Mouse (Mus musculus): ENCODE measurements around the gene Zfp113.
"Not testable (repeated sequence)": the region's sequence is repeated elsewhere in the genome, so short reads cannot be mapped to it uniquely, and the experiment has no call there.

Gene Zfp113

DNA sequence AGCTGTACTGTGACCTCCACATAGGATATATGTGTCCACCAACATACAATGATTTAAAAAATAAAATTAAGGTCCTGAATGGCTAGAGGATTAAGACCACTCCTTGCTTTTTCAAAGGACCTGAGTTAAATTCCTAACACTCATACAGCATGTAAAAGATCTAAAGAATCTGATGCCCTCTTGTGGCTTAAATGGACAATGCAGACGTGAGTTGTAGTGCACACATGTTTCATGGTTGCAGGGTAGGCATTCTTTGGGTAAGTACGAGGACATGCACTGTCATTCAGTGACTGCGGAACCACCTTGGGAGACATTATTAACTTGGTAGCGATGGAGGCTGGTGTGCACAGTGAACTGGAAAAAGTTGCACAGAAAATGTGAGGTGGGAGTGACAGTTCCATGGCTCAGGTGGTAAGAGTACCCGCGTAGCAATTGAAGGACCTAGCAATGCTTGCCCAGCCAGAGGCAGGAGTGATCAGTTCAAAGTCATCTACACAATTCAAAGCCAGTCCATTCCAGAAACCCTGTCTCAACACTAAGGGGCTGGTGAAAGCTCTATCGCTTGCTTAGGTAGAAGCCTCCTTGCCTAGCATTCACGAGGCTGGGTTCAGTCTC is 17.5 kb downstream of the Zfp113 start:
- peak; percentile 79 for DNase-seq (ENCODE audit: low read depth, low spot score)

DNA sequence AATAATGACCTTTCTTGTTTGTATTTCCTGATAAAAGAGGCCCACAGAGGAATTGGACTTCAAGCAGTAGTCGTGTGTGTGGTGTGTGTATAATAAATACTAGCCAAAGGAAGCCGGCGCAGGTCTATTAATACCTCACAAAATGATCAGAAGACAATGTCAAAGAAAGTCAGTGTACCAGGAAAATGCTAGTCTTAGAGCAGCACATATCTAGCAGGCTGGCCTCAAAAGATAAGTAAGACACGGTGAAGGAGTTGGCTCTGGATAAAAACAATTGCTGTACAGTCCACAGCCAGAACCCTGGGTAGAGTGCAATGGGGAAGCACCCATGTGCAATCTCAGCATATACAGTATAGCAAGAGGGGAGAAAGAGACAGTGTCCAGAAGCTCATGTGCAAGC is 18.3 kb downstream of the Zfp113 start:
- DNase-seq (ENCODE audit: low read depth, low spot score): no peak

GRCm38 (mm10) chr5:138132425-138133064 is 23.0 kb downstream of the Zfp113 start:
- no peak for DNase-seq (ENCODE audit: low read depth, low spot score)

- no peak for DNase-seq (ENCODE audit: low read depth, low spot score)
Measured at GRCm38 (mm10) chr5:138118041-138118440, 37.5 kb downstream of the Zfp113 start.

GRCm38 (mm10) chr5:138117199-138118015 is 38.1 kb downstream of the Zfp113 start:
- peak; percentile 56 for DNase-seq (ENCODE audit: low read depth, low spot score)

- DNase-seq (ENCODE audit: low read depth, low spot score): peak; percentile 97
Measured at GRCm38 (mm10) chr5:138116255-138117198, 39.0 kb downstream of the Zfp113 start, which contains the start of gene Zscan21. Gene Zscan21 (plus strand): TSS chr5:138116903.

DNA sequence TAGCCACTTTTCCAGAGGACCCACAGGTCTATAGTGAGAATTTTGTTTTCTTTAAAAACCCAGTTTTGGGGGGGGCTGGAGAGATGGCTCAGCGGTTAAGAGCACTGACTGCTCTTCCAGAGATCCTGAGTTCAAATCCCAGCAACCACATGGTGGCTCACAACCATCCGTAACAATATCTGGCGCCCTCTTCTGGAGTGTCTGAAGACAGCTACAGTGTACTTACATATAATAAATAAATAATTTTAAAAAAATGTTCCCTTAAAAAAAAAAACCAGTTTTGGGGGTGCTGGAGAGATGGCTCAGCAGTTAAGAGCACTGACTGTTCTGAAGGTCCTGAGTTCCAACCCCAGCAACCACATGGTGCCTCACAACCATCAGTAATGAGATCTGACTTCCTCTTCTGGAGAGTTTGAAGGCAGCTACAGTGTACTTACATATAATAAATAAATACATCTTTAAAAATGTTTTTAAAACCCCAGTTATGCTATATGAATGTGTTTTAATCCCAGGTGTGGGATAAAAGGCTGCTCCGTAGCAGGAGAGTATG is 45.6 kb downstream of the Zfp113 start:
- not testable (repeated sequence) for DNase-seq (ENCODE audit: low read depth, low spot score)

GRCm38 (mm10) chr5:138107130-138107529 is 48.4 kb downstream of the Zfp113 start:
- DNase-seq (ENCODE audit: low read depth, low spot score): no peak

GRCm38 (mm10) chr5:138104976-138105375 is 50.6 kb downstream of the Zfp113 start:
- no peak for DNase-seq (ENCODE audit: low read depth, low spot score)

GRCm38 (mm10) chr5:138094474-138094873 is 61.1 kb downstream of the Zfp113 start:
- no peak for DNase-seq (ENCODE audit: low read depth, low spot score)

GRCm38 (mm10) chr5:138092771-138093170 is 62.8 kb downstream of the Zfp113 start:
- DNase-seq (ENCODE audit: low read depth, low spot score): no peak

- DNase-seq (ENCODE audit: low read depth, low spot score): peak; percentile 68
Measured at GRCm38 (mm10) chr5:138090737-138091136, 64.8 kb downstream of the Zfp113 start.

DNA sequence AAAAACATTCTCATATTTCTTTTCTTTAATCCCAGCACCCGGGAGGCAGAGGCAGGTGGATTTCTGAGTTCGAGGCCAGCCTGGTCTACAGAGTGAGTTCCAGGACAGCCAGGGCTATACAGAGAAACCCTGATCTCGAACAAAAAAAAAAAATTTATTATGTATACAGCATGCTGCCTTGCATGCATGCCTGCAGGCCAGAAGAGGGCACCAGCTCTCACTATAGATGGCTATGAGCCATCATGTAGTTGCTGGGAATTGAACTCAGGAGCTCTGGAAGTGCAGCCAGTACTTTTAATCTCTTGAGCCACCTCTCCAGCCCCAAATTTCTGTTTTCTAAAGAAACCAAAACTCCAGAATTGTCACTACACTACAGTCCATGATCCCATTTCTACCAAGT is 65.3 kb downstream of the Zfp113 start:
- DNase-seq (ENCODE audit: low read depth, low spot score): peak; percentile 71
